Mouse (Mus musculus) heart, embryonic 15.5 days (tissue): Measurements from ENCODE around the gene Emp3. TPM values are rescaled to one million over a fixed set of nuclear protein-coding genes. Genes with fewer than 3 reads are reported as not detected.
"Not testable (repeated sequence)": the region's sequence is repeated elsewhere in the genome, so short reads cannot be mapped to it uniquely, and the experiment has no call there.

Experiments used
- ATAC-seq: fragments of 200-750 bp; cut with Nextera tagmentation; replicated peaks from 2 replicates; pipeline ENCODE4 v1.8.0; 2017; ENCODE audit warnings: low read depth, moderate TSS enrichment; ENCODE audit not compliant: insufficient number of reproducible peaks, insufficient read depth, low FRiP score
- H3K27ac ChIP-seq: fragments of 300-500 bp; sonication (generic); 2 replicates; pipeline ENCODE4 v1.5.1; 2015; ENCODE audit warnings: mild to moderate bottlenecking, inconsistent platforms
- H3K27me3 ChIP-seq: fragments of 300-500 bp; sonication (generic); 2 replicates; pipeline ENCODE4 v1.6.1; 2015; ENCODE audit warnings: inconsistent platforms
- H3K36me3 ChIP-seq: fragments of 300-500 bp; sonication (generic); 2 replicates; pipeline ENCODE4 v1.6.1; 2015; ENCODE audit warnings: mild to moderate bottlenecking, inconsistent platforms
- H3K4me1 ChIP-seq: fragments of 300-500 bp; sonication (generic); replicated peaks from 2 replicates; pipeline ENCODE4 v1.6.1; 2015; ENCODE audit warnings: inconsistent platforms
- H3K4me2 ChIP-seq: fragments of 300-500 bp; sonication (generic); 2 replicates; pipeline ENCODE4 v1.6.1; 2015; ENCODE audit warnings: inconsistent platforms, mild to moderate bottlenecking, moderate library complexity
- H3K4me3 ChIP-seq: fragments of 300-500 bp; sonication (generic); 2 replicates; pipeline ENCODE4 v1.5.1; 2015; ENCODE audit warnings: mild to moderate bottlenecking, inconsistent platforms
- H3K9ac ChIP-seq: fragments of 300-500 bp; sonication (generic); 2 replicates; pipeline ENCODE4 v1.6.1; 2015; ENCODE audit warnings: mild to moderate bottlenecking, inconsistent platforms
- H3K9me3 ChIP-seq: fragments of 300-500 bp; sonication (generic); replicated peaks from 2 replicates; pipeline ENCODE4 v1.6.1; 2016; ENCODE audit warnings: inconsistent platforms
- WGBS: fragments of 180-500 bp; shearing (Covaris S2); methylation state at CpG from one replicate; pipeline ENCODE4 v1.1.7; 2015; ENCODE audit warnings: mixed read lengths; 5-methylcytosine and 5-hydroxymethylcytosine counted together
- polyA plus RNA-seq: library from polyadenylated mRNA; unstranded; fragments of >200 nt; fragmentation: Nextera tagmentation; extraction: Ambion mirVana; gene quantifications from 2 replicates; pipeline ENCODE4 v1.2.1, GENCODE M21; 2015

Emp3 gene
- 71.5 and 108 TPM in 2 replicates for polyA plus RNA-seq

DNA sequence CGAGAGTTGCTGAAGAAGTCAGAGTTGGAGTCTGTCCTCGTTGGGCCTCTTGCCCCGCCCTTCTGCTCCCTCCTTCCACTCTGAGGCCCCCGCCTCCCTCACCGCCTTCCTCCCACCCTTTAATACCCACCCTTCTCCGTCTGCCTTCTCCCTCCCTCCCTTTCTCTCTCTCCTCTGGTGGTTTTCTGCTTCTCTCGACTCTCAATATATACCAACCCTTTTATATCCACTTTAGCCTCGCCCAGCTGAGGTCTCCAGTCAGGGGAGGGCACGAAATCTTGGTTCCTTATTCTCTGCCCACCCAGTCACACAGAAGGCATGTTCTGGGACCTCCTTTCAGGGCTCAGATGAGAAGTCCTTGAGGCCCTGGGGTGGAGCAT, at the start of gene Emp3:
TSS of gene Emp3 (minus strand) at position 163 of the 380 bp plus-strand sequence.
- H3K36me3 ChIP-seq: no peaks in the 10 kb centered on the region
- H3K27ac ChIP-seq: peak within 1 kb of the TSS; percentile 93
- H3K4me2 ChIP-seq: peak within 1 kb of the TSS; percentile 60
- peaks cover 56% of the 10 kb centered on the region for H3K4me1 ChIP-seq
- ATAC-seq: no peak
- no peaks in the 10 kb centered on the region for H3K27me3 ChIP-seq
- peak within 1 kb of the TSS; percentile 59 for H3K9ac ChIP-seq
- WGBS: 33% methylated on average over 9 of the region's 9 CpGs
- peak within 1 kb of the TSS; percentile 52 for H3K4me3 ChIP-seq
- no peaks in the 10 kb centered on the region for H3K9me3 ChIP-seq

DNA sequence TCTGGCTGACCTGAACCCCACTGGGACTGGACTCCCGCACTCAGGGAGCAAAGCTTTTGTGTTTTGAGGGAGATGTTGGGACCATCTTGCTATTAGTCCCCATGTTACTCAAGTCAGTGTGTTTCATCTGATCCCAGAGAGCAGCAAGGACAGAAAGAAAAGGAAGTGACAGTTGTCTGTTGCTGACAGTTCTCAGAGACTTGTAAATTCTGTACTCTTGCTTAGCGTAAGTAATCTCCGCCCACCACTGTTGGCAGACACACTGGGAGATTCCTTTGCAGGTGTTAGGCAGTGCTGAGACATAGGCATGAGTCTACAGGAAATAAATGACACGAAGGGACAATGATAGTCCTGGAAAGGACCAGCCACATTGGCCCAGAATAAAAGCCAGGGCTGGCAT, 35.4 kb upstream of the Emp3 start:
- Histone ChIP-seq H3K4me2 (no peak overlapping the region), H3K27ac (no peak overlapping the region), H3K9me3 (no peaks in the 10 kb centered on the region), H3K27me3 (no peaks in the 10 kb centered on the region), H3K4me3 (no peak overlapping the region), H3K36me3 (no peaks in the 10 kb centered on the region), H3K4me1 (no peaks in the 10 kb centered on the region), H3K9ac (no peak overlapping the region)
- WGBS: 52% methylated on average over 4 of the region's 4 CpGs
- no peak for ATAC-seq

DNA sequence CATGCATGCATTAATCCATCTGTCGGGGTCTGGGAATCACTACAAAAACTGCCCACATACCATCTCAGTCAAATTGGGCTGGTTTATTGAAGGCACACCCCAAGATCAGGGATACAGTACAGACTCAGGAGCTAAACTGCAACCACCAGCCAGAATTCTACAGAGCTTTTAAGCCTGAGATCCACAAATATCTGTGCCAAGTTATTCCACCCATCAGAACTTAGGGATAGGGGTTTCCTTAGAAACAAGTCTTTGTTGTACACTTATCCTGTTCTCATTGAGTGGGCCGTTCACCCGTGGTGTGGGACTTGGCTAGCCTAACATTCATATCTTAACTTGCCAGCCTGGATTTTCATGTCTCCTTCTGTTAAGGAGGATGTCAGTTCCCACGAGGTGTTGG, 27.9 kb upstream of the Emp3 start:
- Histone ChIP-seq H3K36me3 (no peaks in the 10 kb centered on the region), H3K27me3 (no peaks in the 10 kb centered on the region), H3K4me2 (no peak overlapping the region), H3K4me3 (no peak overlapping the region), H3K27ac (no peak overlapping the region), H3K9ac (no peak overlapping the region), H3K9me3 (no peaks in the 10 kb centered on the region), H3K4me1 (no peaks in the 10 kb centered on the region)
- ATAC-seq: no peak
- 66% methylated on average over 4 of the region's 4 CpGs for WGBS

DNA sequence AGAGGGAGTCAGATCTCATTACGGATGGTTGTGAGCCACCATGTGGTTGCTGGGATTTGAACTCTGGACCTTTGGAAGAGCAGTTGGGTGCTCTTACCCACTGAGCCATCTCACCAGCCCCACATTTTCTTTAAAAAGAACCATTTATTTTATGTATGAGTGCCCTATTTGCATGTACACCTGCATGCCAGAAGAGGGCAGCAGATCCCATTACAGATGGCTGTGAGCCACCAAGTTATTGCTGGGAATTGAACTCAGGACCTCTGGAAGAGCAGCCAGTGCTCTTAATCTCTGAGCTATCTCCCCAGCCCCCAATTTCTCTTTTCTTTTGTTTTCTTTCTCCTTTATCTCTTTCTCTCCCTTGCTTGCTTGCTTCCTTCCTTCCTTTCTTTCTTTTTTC, 22.1 kb upstream of the Emp3 start:
- H3K4me2 ChIP-seq, H3K27ac ChIP-seq, H3K27me3 ChIP-seq, H3K4me1 ChIP-seq, H3K4me3 ChIP-seq, H3K9me3 ChIP-seq, H3K36me3 ChIP-seq, H3K9ac ChIP-seq, ATAC-seq: not testable (repeated sequence)
- WGBS: 69% methylated on average over 1 of the region's 1 CpGs

DNA sequence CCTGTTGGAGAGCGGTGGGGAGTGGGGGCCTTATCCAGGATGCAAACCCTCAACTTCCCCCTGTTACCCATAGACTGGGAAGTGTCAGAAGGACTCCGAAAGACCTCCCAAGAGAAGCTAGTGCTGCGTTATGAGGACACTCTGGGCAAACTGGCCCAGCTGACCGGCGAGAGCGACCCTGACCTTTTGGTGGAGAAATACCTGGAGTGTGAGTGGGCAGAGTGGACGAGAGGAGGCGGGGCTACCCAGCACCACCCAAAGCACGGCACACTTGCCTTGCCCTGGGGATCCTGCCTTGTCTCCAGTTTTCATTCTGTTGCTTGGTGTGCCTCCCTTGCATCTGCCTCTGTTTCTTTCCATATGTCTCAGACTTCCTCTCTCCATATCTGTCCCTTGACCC, 20.8 kb upstream of the Emp3 start:
- no peak overlapping the region for H3K4me2 ChIP-seq
- no peak overlapping the region for H3K4me3 ChIP-seq
- H3K27ac ChIP-seq: no peak overlapping the region
- no peaks in the 10 kb centered on the region for H3K27me3 ChIP-seq
- no peaks in the 10 kb centered on the region for H3K9me3 ChIP-seq
- ATAC-seq: no peak
- H3K9ac ChIP-seq: no peak overlapping the region
- no peaks in the 10 kb centered on the region for H3K36me3 ChIP-seq
- no peaks in the 10 kb centered on the region for H3K4me1 ChIP-seq
- WGBS: 78% methylated on average over 9 of the region's 9 CpGs

DNA sequence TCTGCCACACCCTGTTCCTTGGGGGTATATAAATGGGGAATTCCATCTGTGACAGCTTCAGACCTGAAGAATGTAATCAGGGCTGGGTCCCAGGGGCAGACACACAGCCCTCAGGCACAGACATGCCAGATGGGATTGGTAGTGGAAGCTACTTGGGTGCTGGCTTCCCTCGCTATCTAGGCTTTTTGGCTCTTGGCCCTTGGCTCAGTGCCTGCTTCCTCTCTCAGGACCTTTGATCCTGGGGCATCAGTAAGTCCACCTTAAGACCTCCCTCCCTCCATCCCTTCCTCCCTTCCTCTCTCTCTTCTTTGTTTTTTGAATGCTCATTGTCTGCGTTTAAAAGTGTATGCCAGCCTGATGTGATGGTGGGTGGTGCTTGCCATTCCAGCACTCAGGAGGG, 18.6 kb upstream of the Emp3 start:
- no peak for ATAC-seq
- H3K4me1 ChIP-seq: no peaks in the 10 kb centered on the region
- no peak overlapping the region for H3K4me3 ChIP-seq
- no peaks in the 10 kb centered on the region for H3K36me3 ChIP-seq
- no peaks in the 10 kb centered on the region for H3K9me3 ChIP-seq
- no peak overlapping the region for H3K27ac ChIP-seq
- H3K27me3 ChIP-seq: no peaks in the 10 kb centered on the region
- no peak overlapping the region for H3K4me2 ChIP-seq
- H3K9ac ChIP-seq: no peak overlapping the region
- 38% methylated on average over 2 of the region's 2 CpGs for WGBS

DNA sequence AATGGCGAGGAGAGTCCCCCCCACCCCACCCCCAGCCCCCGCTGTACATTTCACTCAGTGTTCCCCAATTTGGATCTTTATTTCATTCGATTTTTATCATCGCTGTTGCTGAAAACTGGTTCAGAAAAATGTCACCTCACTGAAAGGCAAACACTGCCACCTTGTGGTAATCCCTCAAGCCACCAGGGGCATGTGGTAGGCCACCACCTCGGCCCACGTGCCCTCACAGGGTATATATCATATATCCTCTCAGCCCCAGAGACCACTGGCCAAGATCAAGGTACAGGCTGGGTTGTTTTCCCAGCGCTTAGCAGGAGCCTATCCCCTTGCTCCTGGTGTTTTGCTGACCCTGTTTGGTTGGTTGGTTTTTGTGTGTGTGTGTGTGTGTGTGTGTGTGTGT, 13.9 kb upstream of the Emp3 start:
- H3K4me1 ChIP-seq: no peaks in the 10 kb centered on the region
- ATAC-seq: peak; percentile 53; the same call in 1 of the 2 replicates
- H3K36me3 ChIP-seq: no peaks in the 10 kb centered on the region
- WGBS: 27% methylated on average over 7 of the region's 7 CpGs
- H3K4me2 ChIP-seq: no peak overlapping the region
- H3K27me3 ChIP-seq: no peaks in the 10 kb centered on the region
- no peak overlapping the region for H3K4me3 ChIP-seq
- no peak overlapping the region for H3K27ac ChIP-seq
- H3K9ac ChIP-seq: no peak overlapping the region
- H3K9me3 ChIP-seq: no peaks in the 10 kb centered on the region

DNA sequence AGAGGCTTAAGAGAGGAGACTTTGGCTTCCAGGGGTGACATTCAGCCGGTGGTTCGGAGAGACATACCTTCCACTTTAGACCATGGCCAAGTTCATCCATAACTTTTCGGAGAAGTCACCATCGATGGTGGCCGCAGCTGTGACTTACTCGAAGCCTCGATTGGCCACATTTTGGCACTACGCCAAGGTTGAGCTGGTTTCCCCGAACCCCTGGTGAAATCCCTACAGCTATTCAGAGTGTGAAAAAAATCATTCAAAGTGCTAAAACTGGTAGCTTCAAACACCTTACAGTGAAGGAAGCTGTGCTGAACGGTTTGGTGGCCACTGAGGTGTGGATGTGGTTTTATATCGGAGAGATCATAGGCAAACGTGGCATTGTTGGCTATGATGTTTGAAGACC, 12.6 kb upstream of the Emp3 start:
- H3K27ac ChIP-seq, H3K4me2 ChIP-seq, ATAC-seq, H3K27me3 ChIP-seq, H3K9ac ChIP-seq, H3K4me1 ChIP-seq, H3K36me3 ChIP-seq, H3K4me3 ChIP-seq, H3K9me3 ChIP-seq: not testable (repeated sequence)
- WGBS: 87% methylated on average over 12 of the region's 12 CpGs

DNA sequence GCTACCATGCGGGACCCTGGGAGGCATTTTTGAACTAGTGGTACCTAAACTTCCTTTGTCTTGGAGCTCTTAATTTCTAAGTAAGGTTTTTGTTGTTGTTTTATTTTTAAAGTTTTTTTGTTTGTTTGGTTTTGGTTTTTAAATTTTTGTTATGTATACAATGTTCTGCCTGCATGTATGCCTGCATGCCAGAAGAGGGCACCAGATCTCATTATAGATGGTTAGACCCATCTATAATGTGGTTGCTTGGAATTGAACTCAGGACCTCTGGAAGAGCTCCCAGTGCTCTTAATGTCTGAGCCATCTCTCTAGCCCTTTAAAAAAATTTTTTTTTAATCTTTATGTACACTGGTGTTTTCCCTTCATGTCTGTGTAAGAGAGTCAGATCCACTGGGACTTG, 8.5 kb upstream of the Emp3 start:
- Histone ChIP-seq H3K4me2 (no peak overlapping the region), H3K36me3 (no peaks in the 10 kb centered on the region), H3K27me3 (peaks cover 13% of the 10 kb centered on the region; the same call in 1 of the 2 replicates), H3K9me3 (no peaks in the 10 kb centered on the region), H3K4me1 (no peaks in the 10 kb centered on the region), H3K4me3 (no peak overlapping the region), H3K27ac (no peak overlapping the region), H3K9ac (no peak overlapping the region)
- 75% methylated on average over 1 of the region's 1 CpGs for WGBS
- no peak for ATAC-seq

DNA sequence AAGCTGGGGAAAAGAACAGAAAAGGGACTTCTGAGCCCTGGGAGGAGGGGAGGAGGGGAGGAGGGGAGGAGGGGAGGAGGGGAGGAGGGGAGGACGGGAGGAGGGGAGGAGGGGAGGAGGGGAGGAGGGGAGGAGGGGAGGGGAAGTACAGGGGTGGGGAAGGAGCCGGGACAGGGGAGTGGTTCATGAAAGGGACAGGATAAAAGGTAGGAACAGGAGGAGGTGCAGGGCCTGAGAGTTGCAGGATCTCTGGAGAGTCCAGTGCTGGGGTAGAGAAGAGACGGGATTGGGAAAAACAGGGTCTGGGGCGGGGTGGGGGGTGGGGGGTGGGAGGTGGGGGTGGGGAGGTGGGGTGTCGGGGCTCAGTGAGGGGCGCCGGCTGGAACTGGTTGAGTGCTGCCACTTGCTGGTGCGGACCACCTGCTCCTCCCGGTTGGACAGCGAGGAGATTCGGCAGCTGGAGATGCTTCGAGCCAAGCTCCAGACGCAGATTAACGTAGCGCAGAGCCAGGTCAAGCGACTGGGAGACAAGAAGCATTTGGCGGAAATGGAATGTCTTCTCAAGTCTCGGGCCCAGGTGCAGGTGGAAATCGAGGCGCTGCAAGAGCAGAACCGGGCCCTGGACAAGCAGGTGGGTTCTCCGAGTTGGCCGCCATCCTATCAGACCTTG, 7.6 kb upstream of the Emp3 start:
- H3K9me3 ChIP-seq: no peaks in the 10 kb centered on the region
- H3K9ac ChIP-seq: no peak overlapping the region
- 15% methylated on average over 17 of the region's 23 CpGs for WGBS
- no peaks in the 10 kb centered on the region for H3K36me3 ChIP-seq
- H3K4me3 ChIP-seq: no peak overlapping the region
- H3K27ac ChIP-seq: no peak overlapping the region
- H3K27me3 ChIP-seq: peaks cover 13% of the 10 kb centered on the region; the same call in 1 of the 2 replicates
- ATAC-seq: no peak
- H3K4me1 ChIP-seq: peaks cover 8% of the 10 kb centered on the region
- no peak overlapping the region for H3K4me2 ChIP-seq

DNA sequence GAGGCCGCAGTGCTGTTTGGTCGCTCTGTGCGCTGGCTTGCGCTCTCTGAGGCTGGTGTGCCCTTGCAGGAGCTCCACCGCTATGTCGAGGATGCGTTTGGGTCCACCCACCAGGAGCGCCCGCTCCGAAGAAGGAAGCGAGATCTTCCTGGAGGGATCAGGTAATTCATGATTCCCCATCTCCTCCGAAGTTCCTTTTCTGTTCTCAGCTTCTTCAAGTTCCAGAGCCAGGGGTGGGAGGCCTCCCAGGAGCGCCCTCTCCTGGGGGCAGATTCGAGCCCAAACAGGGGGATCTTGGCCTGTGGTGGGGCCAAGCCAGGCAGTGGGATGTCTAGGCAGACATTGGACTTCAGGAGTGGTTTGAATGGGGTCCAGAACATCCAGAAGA, 3.2 kb upstream of the Emp3 start:
- Histone ChIP-seq H3K36me3 (no peaks in the 10 kb centered on the region), H3K27ac (peak overlapping the region; percentile 93), H3K4me1 (peaks cover 33% of the 10 kb centered on the region), H3K4me3 (peak overlapping the region; percentile 50), H3K27me3 (peaks cover 13% of the 10 kb centered on the region; the same call in 1 of the 2 replicates), H3K9ac (peak overlapping the region; percentile 36), H3K9me3 (no peaks in the 10 kb centered on the region), H3K4me2 (peak overlapping the region; percentile 74)
- no peak for ATAC-seq
- 18% methylated on average over 14 of the region's 14 CpGs for WGBS

DNA sequence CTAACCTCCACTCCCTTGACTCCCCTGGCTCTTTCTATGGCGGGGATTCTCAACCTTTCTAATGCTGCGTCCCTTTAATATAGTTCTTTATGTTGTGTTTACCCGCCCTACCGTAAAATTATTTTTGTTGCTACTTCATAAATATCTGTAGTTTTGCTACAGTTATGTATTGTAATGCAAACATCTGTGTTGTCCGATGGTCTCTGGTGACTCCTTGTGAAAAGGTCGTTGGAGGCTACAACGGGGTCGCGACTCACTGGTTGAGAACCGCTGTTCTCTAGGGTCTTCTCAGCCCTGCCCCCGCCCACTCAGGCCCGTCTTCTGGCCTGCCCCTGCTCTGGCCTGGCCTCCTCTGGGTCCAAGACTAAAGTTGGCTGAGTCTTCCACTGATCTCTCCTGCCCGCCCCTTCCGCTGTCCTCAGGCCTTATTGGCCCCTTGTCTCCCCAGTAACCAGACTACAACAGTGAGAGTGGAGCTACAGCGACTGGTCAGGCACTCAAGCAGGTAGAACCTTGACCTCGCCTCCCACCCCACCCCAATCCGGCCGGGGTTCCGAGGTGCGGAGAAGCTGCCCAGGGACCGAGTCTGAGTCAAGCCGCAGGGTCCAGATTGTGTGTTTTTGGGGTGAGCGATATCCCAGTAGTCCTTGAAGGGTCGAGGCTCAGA, 2.7 kb upstream of the Emp3 start, which contains the start of gene Ccdc114:
TSS of gene Ccdc114 (plus strand) at position 311 of the 667 bp plus-strand sequence.
- Histone ChIP-seq H3K27me3 (peaks cover 13% of the 10 kb centered on the region; the same call in 1 of the 2 replicates), H3K9ac (peak within 1 kb of the TSS; percentile 36), H3K9me3 (no peaks in the 10 kb centered on the region), H3K4me1 (peaks cover 38% of the 10 kb centered on the region), H3K27ac (peak within 1 kb of the TSS; percentile 93), H3K4me2 (peak within 1 kb of the TSS; percentile 74), H3K36me3 (no peaks in the 10 kb centered on the region), H3K4me3 (peak within 1 kb of the TSS; percentile 50)
- ATAC-seq: peak; percentile 67
- WGBS: 5% methylated on average over 24 of the region's 24 CpGs
